Mouse (Mus musculus): Measurements from ENCODE around the gene Prl3c1. TPM values are rescaled to one million over a fixed set of nuclear protein-coding genes. Genes with fewer than 3 reads are reported as not detected.
"Not testable (repeated sequence)": the region's sequence is repeated elsewhere in the genome, so short reads cannot be mapped to it uniquely, and the experiment has no call there.

The Prl3c1 gene
- not detected in 2 replicates for polyA plus RNA-seq (2015; fragmentation: Nextera tagmentation; extraction: Ambion mirVana)

DNA sequence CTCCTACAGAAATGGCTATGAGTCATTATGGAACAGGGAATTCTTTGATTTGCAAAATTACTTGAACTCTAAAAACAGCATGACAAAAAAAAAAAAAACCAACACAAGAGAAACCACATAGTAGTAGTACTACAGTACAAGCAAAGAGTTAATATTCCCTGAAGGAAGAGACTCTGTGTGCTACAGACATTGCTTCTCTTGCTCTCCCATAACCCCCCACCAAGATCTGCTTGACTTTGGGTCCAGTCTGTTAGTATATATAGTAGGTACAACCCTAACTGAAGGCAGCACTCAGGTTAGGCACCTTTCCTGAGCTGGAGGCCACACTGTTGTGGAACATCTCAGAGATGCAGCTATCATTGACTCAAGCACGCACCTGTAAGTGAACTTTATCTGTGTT is at the start of gene Prl3c1:
Gene Prl3c1 (plus strand): TSS at position 301 of the 400 bp plus-strand sequence.
- ATAC-seq (replicated peaks) = no peak
- 86% methylated on average over 1 of the region's 1 CpGs for WGBS
- no peaks in the 10 kb centered on the region for H3K9me3 ChIP-seq

GRCm38 (mm10) chr13:27148264-27148663 is 48.2 kb upstream of the Prl3c1 start:
- Histone ChIP-seq H3K4me3 (no peak overlapping the region), H3K4me2 (replicated peaks) (no peak overlapping the region), H3K4me1 (no peaks in the 10 kb centered on the region), H3K27me3 (no peaks in the 10 kb centered on the region), H3K36me3 (no peaks in the 10 kb centered on the region), H3K9ac (replicated peaks) (no peak overlapping the region), H3K9me3 (no peaks in the 10 kb centered on the region), H3K27ac (replicated peaks) (no peak overlapping the region)
- WGBS = 59% methylated on average over 1 of the region's 1 CpGs
- ATAC-seq (replicated peaks) = no peak

More for the DNA sequence above, at the start of gene Prl3c1:
- Histone ChIP-seq H3K4me3 (no peak within 1 kb of the TSS), H3K4me2 (replicated peaks) (no peak within 1 kb of the TSS), H3K27me3 (no peaks in the 10 kb centered on the region), H3K9ac (replicated peaks) (no peak within 1 kb of the TSS), H3K27ac (replicated peaks) (no peak within 1 kb of the TSS), H3K4me1 (no peaks in the 10 kb centered on the region), H3K36me3 (no peaks in the 10 kb centered on the region)

DNA sequence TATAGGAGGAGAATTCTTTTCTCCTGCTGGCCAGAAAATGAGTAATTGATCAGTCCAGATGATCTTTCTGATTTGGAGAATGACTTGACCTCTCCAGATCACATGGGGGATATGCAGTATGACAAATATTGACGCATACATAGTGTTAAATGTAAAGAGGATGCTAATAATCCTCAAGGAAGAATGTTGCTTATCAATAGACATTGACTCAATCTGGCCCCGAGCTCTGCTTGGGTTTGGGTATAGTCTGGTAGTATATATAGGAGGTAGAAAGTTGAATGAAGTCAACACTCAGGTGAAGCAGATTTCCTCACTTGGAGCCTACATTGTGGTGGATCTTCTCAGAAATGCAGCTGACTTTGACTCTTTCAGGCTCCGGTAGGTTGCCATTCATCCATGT is 40.0 kb upstream of the Prl3c1 start, which contains the start of gene Prl3d3:
Gene Prl3d3 (plus strand): TSS at position 301 of the 400 bp plus-strand sequence.
- not testable (repeated sequence) for H3K4me1 ChIP-seq; H3K4me3 ChIP-seq; H3K27me3 ChIP-seq; H3K9me3 ChIP-seq; H3K27ac ChIP-seq (replicated peaks); H3K36me3 ChIP-seq; H3K4me2 ChIP-seq (replicated peaks); H3K9ac ChIP-seq (replicated peaks); ATAC-seq (replicated peaks)
- 90% methylated on average over 3 of the region's 3 CpGs for WGBS

DNA sequence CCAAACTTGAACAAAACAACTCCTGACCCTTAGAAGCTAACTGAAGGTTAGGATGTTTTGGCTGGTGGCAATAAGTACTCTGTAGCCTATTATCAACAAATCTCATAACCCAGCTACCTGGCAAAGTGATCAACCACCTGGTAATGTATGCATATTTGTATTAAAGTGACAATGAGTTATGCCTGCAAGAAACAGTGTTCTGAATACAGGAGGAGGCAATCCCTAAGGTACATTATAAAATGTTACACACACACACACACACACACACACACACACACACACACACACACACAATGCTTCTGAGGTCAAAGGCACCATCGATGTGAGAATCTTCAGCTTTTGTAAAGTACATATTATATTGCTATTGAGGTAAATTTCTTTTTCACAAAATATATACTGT is 45.1 kb downstream of the Prl3c1 start, which contains the start of gene Prl3b1:
Gene Prl3b1 (plus strand): TSS at position 301 of the 400 bp plus-strand sequence.
- H3K9me3 ChIP-seq = no peaks in the 10 kb centered on the region
- no peak for ATAC-seq (replicated peaks)
- 100% methylated on average over 1 of the region's 1 CpGs for WGBS
- no peak within 1 kb of the TSS for H3K4me2 ChIP-seq (replicated peaks)
- H3K4me1 ChIP-seq = no peaks in the 10 kb centered on the region
- no peaks in the 10 kb centered on the region for H3K27me3 ChIP-seq
- no peak within 1 kb of the TSS for H3K27ac ChIP-seq (replicated peaks)
- H3K4me3 ChIP-seq = no peak within 1 kb of the TSS
- H3K36me3 ChIP-seq = no peaks in the 10 kb centered on the region
- no peak within 1 kb of the TSS for H3K9ac ChIP-seq (replicated peaks)

Other genes with a start within 250 kb of the Prl3c1 start
- gene Prl, start 139.1 kb upstream of the Prl3c1 start, polyA plus RNA-seq (2015; fragmentation: Nextera tagmentation; extraction: Ambion mirVana) = not detected in 2 replicates
- gene Prl3d1, start 102.5 kb upstream of the Prl3c1 start, polyA plus RNA-seq (2015; fragmentation: Nextera tagmentation; extraction: Ambion mirVana) = not detected in 2 replicates
- not detected in 2 replicates for gene Prl3d2, start 75.0 kb upstream of the Prl3c1 start, polyA plus RNA-seq (2015; fragmentation: Nextera tagmentation; extraction: Ambion mirVana)
- not detected in 2 replicates for gene Prl3d3, start 39.9 kb upstream of the Prl3c1 start, polyA plus RNA-seq (2015; fragmentation: Nextera tagmentation; extraction: Ambion mirVana)
- gene Prl3b1, start 45.2 kb downstream of the Prl3c1 start, polyA plus RNA-seq (2015; fragmentation: Nextera tagmentation; extraction: Ambion mirVana) = not detected in 2 replicates
- gene Prl3a1, start 62.8 kb downstream of the Prl3c1 start, polyA plus RNA-seq (2015; fragmentation: Nextera tagmentation; extraction: Ambion mirVana) = not detected in 2 replicates
- not detected in 2 replicates for gene Prl6a1, start 116.0 kb downstream of the Prl3c1 start, polyA plus RNA-seq (2015; fragmentation: Nextera tagmentation; extraction: Ambion mirVana)
- not detected in 2 replicates for gene Prl8a2, start 149.0 kb downstream of the Prl3c1 start, polyA plus RNA-seq (2015; fragmentation: Nextera tagmentation; extraction: Ambion mirVana)
- gene Prl2b1, start 194.2 kb downstream of the Prl3c1 start, polyA plus RNA-seq (2015; fragmentation: Nextera tagmentation; extraction: Ambion mirVana) = not detected in 2 replicates
- not detected in 2 replicates for gene Prl8a6, start 242.0 kb downstream of the Prl3c1 start, polyA plus RNA-seq (2015; fragmentation: Nextera tagmentation; extraction: Ambion mirVana)